Mouse (Mus musculus) stomach, embryonic 16.5 days (tissue): ENCODE results near the gene Zfhx3. TPM values are rescaled to one million over a fixed set of nuclear protein-coding genes. Genes with fewer than 3 reads are reported as not detected.

Source experiments
- ATAC-seq: fragments of 200-750 bp; cut with Nextera tagmentation; 2 replicates; pipeline ENCODE4 v1.8.0; 2017; ENCODE audit warnings: moderate number of reproducible peaks, moderate TSS enrichment; ENCODE audit not compliant: insufficient read depth, low FRiP score
- H3K27ac ChIP-seq: fragments of 300-500 bp; sonication (generic); 2 replicates; pipeline ENCODE4 v1.5.1; 2014; ENCODE audit warnings: low read length
- H3K27me3 ChIP-seq: fragments of 300-500 bp; sonication (generic); 2 replicates; pipeline ENCODE4 v1.6.1; 2014; ENCODE audit warnings: low read length, control low read depth, mixed read lengths; ENCODE audit not compliant: control insufficient read depth, insufficient read depth
- H3K36me3 ChIP-seq: fragments of 300-500 bp; sonication (generic); 2 replicates; pipeline ENCODE4 v1.6.1; 2014; ENCODE audit warnings: low read length; ENCODE audit not compliant: control insufficient read depth, insufficient read depth
- H3K4me1 ChIP-seq: fragments of 300-500 bp; sonication (generic); 2 replicates; pipeline ENCODE4 v1.6.1; 2014; ENCODE audit warnings: low read length, control low read depth, mixed read lengths; ENCODE audit not compliant: control insufficient read depth, insufficient read depth
- H3K4me2 ChIP-seq: fragments of 300-500 bp; sonication (generic); 2 replicates; pipeline ENCODE4 v1.6.1; 2014; ENCODE audit warnings: low read depth, low read length, mixed read lengths
- H3K4me3 ChIP-seq: fragments of 300-500 bp; sonication (generic); replicated peaks from 2 replicates; pipeline ENCODE4 v1.5.1; 2014; ENCODE audit warnings: mild to moderate bottlenecking, low read length
- H3K9ac ChIP-seq: fragments of 300-500 bp; sonication (generic); 2 replicates; pipeline ENCODE4 v1.6.1; 2014; ENCODE audit warnings: low read length
- H3K9me3 ChIP-seq: fragments of 300-500 bp; sonication (generic); replicated peaks from 2 replicates; pipeline ENCODE4 v1.6.1; 2016; ENCODE audit warnings: low read length, control low read depth; ENCODE audit not compliant: control insufficient read depth
- WGBS: fragments of 180-500 bp; shearing (Covaris S2); extraction: QIAGEN DNeasy Blood & Tissue Kit; methylation state at CpG from one replicate; pipeline ENCODE4 v1.1.7; 2014; 5-methylcytosine and 5-hydroxymethylcytosine counted together
- polyA plus RNA-seq: library from polyadenylated mRNA; unstranded; fragments of >200 nt; fragmentation: Nextera tagmentation; extraction: Ambion mirVana; gene quantifications from 2 replicates; pipeline ENCODE4 v1.2.1, GENCODE M21; 2015

Zfhx3 gene
- polyA plus RNA-seq, 1 experiment from 2014 or later, result 10.9 TPM

- H3K4me1 ChIP-seq, result peaks cover 22% of the 10 kb centered on the region
These were observed 836.1 kb downstream of the Zfhx3 start for GRCm38 (mm10) chr8:108778551-108778950.

GRCm38 (mm10) chr8:108780766-108781165 lies 838.3 kb downstream of the Zfhx3 start:
- no peak for ATAC-seq

More at GRCm38 (mm10) chr8:108778551-108778950, 836.1 kb downstream of the Zfhx3 start:
- H3K4me3 ChIP-seq, result no peak overlapping the region
- no peaks in the 10 kb centered on the region for H3K27me3 ChIP-seq
- no peak overlapping the region for H3K9ac ChIP-seq
- H3K36me3 ChIP-seq, result no peaks in the 10 kb centered on the region
- H3K27ac ChIP-seq, result no peak overlapping the region
- H3K9me3 ChIP-seq, result no peaks in the 10 kb centered on the region
- H3K4me2 ChIP-seq, result no peak overlapping the region
- 73% methylated on average over 9 of the region's 9 CpGs for WGBS
- no peak for ATAC-seq

GRCm38 (mm10) chr8:108781192-108781591 lies 838.7 kb downstream of the Zfhx3 start:
- no peaks in the 10 kb centered on the region for H3K9me3 ChIP-seq
- H3K36me3 ChIP-seq, result no peaks in the 10 kb centered on the region
- no peak overlapping the region for H3K4me3 ChIP-seq
- 68% methylated on average over 5 of the region's 5 CpGs for WGBS
- no peaks in the 10 kb centered on the region for H3K27me3 ChIP-seq
- peaks cover 8% of the 10 kb centered on the region; the same call in 1 of the 2 replicates for H3K4me1 ChIP-seq
- H3K27ac ChIP-seq, result no peak overlapping the region
- ATAC-seq, result no peak; the same call in 1 of the 2 replicates
- H3K9ac ChIP-seq, result no peak overlapping the region
- no peak overlapping the region for H3K4me2 ChIP-seq

More at GRCm38 (mm10) chr8:108780766-108781165, 838.3 kb downstream of the Zfhx3 start:
- H3K4me3 ChIP-seq, result no peak overlapping the region
- no peak overlapping the region for H3K9ac ChIP-seq
- no peaks in the 10 kb centered on the region for H3K27me3 ChIP-seq
- no peaks in the 10 kb centered on the region for H3K36me3 ChIP-seq
- peaks cover 13% of the 10 kb centered on the region for H3K4me1 ChIP-seq
- H3K9me3 ChIP-seq, result no peaks in the 10 kb centered on the region
- 81% methylated on average over 6 of the region's 6 CpGs for WGBS
- H3K4me2 ChIP-seq, result no peak overlapping the region
- H3K27ac ChIP-seq, result no peak overlapping the region; the same call in 1 of the 2 replicates

- no peak overlapping the region for H3K9ac ChIP-seq
- H3K4me3 ChIP-seq, result no peak overlapping the region
- H3K9me3 ChIP-seq, result no peaks in the 10 kb centered on the region
- H3K4me1 ChIP-seq, result peaks cover 5% of the 10 kb centered on the region; the same call in 1 of the 2 replicates
- no peak for ATAC-seq
- 63% methylated on average over 10 of the region's 10 CpGs for whole genome bisulfite sequencing
- H3K4me2 ChIP-seq, result no peak overlapping the region
- no peaks in the 10 kb centered on the region for H3K36me3 ChIP-seq
- H3K27me3 ChIP-seq, result no peaks in the 10 kb centered on the region
- no peak overlapping the region for H3K27ac ChIP-seq
These were observed 840.7 kb downstream of the Zfhx3 start for GRCm38 (mm10) chr8:108783155-108783554.

GRCm38 (mm10) chr8:108788156-108788761 lies 845.8 kb downstream of the Zfhx3 start:
- H3K27ac ChIP-seq, result no peak overlapping the region
- no peak overlapping the region for H3K4me2 ChIP-seq
- no peak overlapping the region for H3K9ac ChIP-seq
- peaks cover 14% of the 10 kb centered on the region for H3K36me3 ChIP-seq
- no peaks in the 10 kb centered on the region for H3K27me3 ChIP-seq
- WGBS, result 39% methylated on average over 6 of the region's 6 CpGs
- H3K9me3 ChIP-seq, result peaks cover 13% of the 10 kb centered on the region
- H3K4me3 ChIP-seq, result no peak overlapping the region
- ATAC-seq, result no peak
- peaks cover 25% of the 10 kb centered on the region for H3K4me1 ChIP-seq

- H3K27ac ChIP-seq, result no peak overlapping the region
- ATAC-seq, result no peak
These were observed 846.3 kb downstream of the Zfhx3 start for GRCm38 (mm10) chr8:108788762-108789157.

GRCm38 (mm10) chr8:108790559-108791293 lies 848.3 kb downstream of the Zfhx3 start:
- no peak for ATAC-seq
- H3K4me1 ChIP-seq, result peaks cover 25% of the 10 kb centered on the region
- H3K27ac ChIP-seq, result no peak overlapping the region
- H3K27me3 ChIP-seq, result no peaks in the 10 kb centered on the region
- no peak overlapping the region for H3K4me2 ChIP-seq
- WGBS, result 50% methylated on average over 14 of the region's 14 CpGs
- no peak overlapping the region for H3K4me3 ChIP-seq
- H3K9ac ChIP-seq, result no peak overlapping the region
- peaks cover 37% of the 10 kb centered on the region for H3K36me3 ChIP-seq
- H3K9me3 ChIP-seq, result peaks cover 13% of the 10 kb centered on the region

More at GRCm38 (mm10) chr8:108788762-108789157, 846.3 kb downstream of the Zfhx3 start:
- no peaks in the 10 kb centered on the region for H3K27me3 ChIP-seq
- H3K9ac ChIP-seq, result no peak overlapping the region
- H3K9me3 ChIP-seq, result peaks cover 13% of the 10 kb centered on the region
- no peak overlapping the region for H3K4me2 ChIP-seq
- peaks cover 25% of the 10 kb centered on the region for H3K4me1 ChIP-seq
- WGBS, result 51% methylated on average over 10 of the region's 10 CpGs
- H3K36me3 ChIP-seq, result peaks cover 19% of the 10 kb centered on the region
- no peak overlapping the region for H3K4me3 ChIP-seq

- Histone ChIP-seq H3K4me2 (no peak overlapping the region), H3K36me3 (peaks cover 41% of the 10 kb centered on the region), H3K27ac (no peak overlapping the region), H3K9ac (no peak overlapping the region), H3K9me3 (peaks cover 13% of the 10 kb centered on the region), H3K4me1 (peaks cover 28% of the 10 kb centered on the region), H3K27me3 (no peaks in the 10 kb centered on the region), H3K4me3 (no peak overlapping the region)
- no peak for ATAC-seq
- 93% methylated on average over 3 of the region's 3 CpGs for WGBS
These were observed 853.6 kb downstream of the Zfhx3 start for GRCm38 (mm10) chr8:108796076-108796475.

GRCm38 (mm10) chr8:108796882-108797281 lies 854.4 kb downstream of the Zfhx3 start:
- Histone ChIP-seq H3K27ac (no peak overlapping the region; the same call in 1 of the 2 replicates), H3K9ac (no peak overlapping the region), H3K4me2 (no peak overlapping the region), H3K4me3 (no peak overlapping the region), H3K4me1 (peaks cover 27% of the 10 kb centered on the region), H3K36me3 (peaks cover 41% of the 10 kb centered on the region), H3K9me3 (peaks cover 13% of the 10 kb centered on the region), H3K27me3 (no peaks in the 10 kb centered on the region)
- no peak for ATAC-seq
- 86% methylated on average over 3 of the region's 3 CpGs for WGBS
